Mouse (Mus musculus) intestine, embryonic 14.5 days (tissue): ENCODE data around the gene Cbx1. TPM values are rescaled to one million over a fixed set of nuclear protein-coding genes. Genes with fewer than 3 reads are reported as not detected.
A peak's percentile ranks its signal among the peaks of the same experiment; 100 is the strongest.

Source experiments
- ATAC-seq: fragments of 200-750 bp; cut with Nextera tagmentation; replicated peaks from 2 replicates; pipeline ENCODE4 v1.8.0; 2017; ENCODE audit warnings: low read depth, moderate number of reproducible peaks, moderate TSS enrichment, moderate library complexity; ENCODE audit not compliant: low FRiP score, low TSS enrichment
- DNase-seq: peaks from one replicate; pipeline ENCODE4 v3.0.0-alpha.2; 2018; ENCODE audit warnings: low spot score
- H3K27ac ChIP-seq: fragments of 300-500 bp; sonication (generic); 2 replicates; pipeline ENCODE4 v1.5.1; 2014; ENCODE audit warnings: low read depth, mild to moderate bottlenecking, control low read depth
- H3K27me3 ChIP-seq: fragments of 300-500 bp; sonication (generic); replicated peaks from 2 replicates; pipeline ENCODE4 v1.6.1; 2014; ENCODE audit warnings: low read length, control low read depth; ENCODE audit not compliant: control insufficient read depth, insufficient read depth
- H3K36me3 ChIP-seq: fragments of 300-500 bp; sonication (generic); 2 replicates; pipeline ENCODE4 v1.6.1; 2014; ENCODE audit warnings: low read length, control low read depth; ENCODE audit not compliant: control insufficient read depth, insufficient read depth
- H3K4me1 ChIP-seq: fragments of 300-500 bp; sonication (generic); replicated peaks from 2 replicates; pipeline ENCODE4 v1.6.1; 2014; ENCODE audit warnings: low read length, control low read depth, mixed read lengths; ENCODE audit not compliant: control insufficient read depth, insufficient read depth
- H3K4me2 ChIP-seq: fragments of 300-500 bp; sonication (generic); 2 replicates; pipeline ENCODE4 v1.6.1; 2014; ENCODE audit warnings: low read length
- H3K4me3 ChIP-seq: fragments of 300-500 bp; sonication (generic); 2 replicates; pipeline ENCODE4 v1.5.1; 2014; ENCODE audit warnings: low read depth, low read length, control low read depth, mixed read lengths
- H3K9ac ChIP-seq: fragments of 300-500 bp; sonication (generic); 2 replicates; pipeline ENCODE4 v1.6.1; 2014; ENCODE audit warnings: mild to moderate bottlenecking, low read length
- H3K9me3 ChIP-seq: fragments of 300-500 bp; sonication (generic); 2 replicates; pipeline ENCODE4 v1.6.1; 2016; ENCODE audit warnings: low read length, control low read depth; ENCODE audit not compliant: control insufficient read depth
- WGBS: fragments of 180-500 bp; shearing (Covaris S2); extraction: QIAGEN DNeasy Blood & Tissue Kit; methylation state at CpG from one replicate; pipeline ENCODE4 v1.1.7; 2014; 5-methylcytosine and 5-hydroxymethylcytosine counted together
- polyA plus RNA-seq: library from polyadenylated mRNA; unstranded; fragments of >200 nt; fragmentation: Nextera tagmentation; extraction: Ambion mirVana; gene quantifications from 2 replicates; pipeline ENCODE4 v1.2.1, GENCODE M21; 2014

The Cbx1 gene
- polyA plus RNA-seq, 1 experiment from 2014 or later, result 87.8 TPM

GRCm38 (mm10) chr11:96813920-96814319 is 25.0 kb downstream of the Cbx1 start:
- H3K4me3 ChIP-seq, result no peak overlapping the region
- H3K4me1 ChIP-seq, result no peaks in the 10 kb centered on the region
- DNase-seq (no peak), ATAC-seq (no peak)
- H3K4me2 ChIP-seq, result no peak overlapping the region
- no peak overlapping the region for H3K9ac ChIP-seq
- no peaks in the 10 kb centered on the region for H3K27me3 ChIP-seq
- H3K9me3 ChIP-seq, result no peaks in the 10 kb centered on the region
- H3K36me3 ChIP-seq, result peaks cover 72% of the 10 kb centered on the region
- WGBS, result 88% methylated on average over 5 of the region's 5 CpGs
- H3K27ac ChIP-seq, result no peak overlapping the region

- WGBS, result 75% methylated on average over 2 of the region's 2 CpGs
- peaks cover 72% of the 10 kb centered on the region for H3K36me3 ChIP-seq
- DNase-seq, result no peak
Measured at GRCm38 (mm10) chr11:96814443-96814842, 25.5 kb downstream of the Cbx1 start.

GRCm38 (mm10) chr11:96815895-96816294 is 27.0 kb downstream of the Cbx1 start:
- H3K4me1 ChIP-seq, result no peaks in the 10 kb centered on the region
- no peak for DNase-seq
- no peaks in the 10 kb centered on the region for H3K9me3 ChIP-seq
- H3K27me3 ChIP-seq, result no peaks in the 10 kb centered on the region
- H3K9ac ChIP-seq, result no peak overlapping the region
- ATAC-seq, result no peak
- peaks cover 74% of the 10 kb centered on the region for H3K36me3 ChIP-seq
- 98% methylated on average over 2 of the region's 2 CpGs for WGBS
- no peak overlapping the region for H3K4me3 ChIP-seq
- H3K27ac ChIP-seq, result no peak overlapping the region
- H3K4me2 ChIP-seq, result no peak overlapping the region

More at GRCm38 (mm10) chr11:96814443-96814842, 25.5 kb downstream of the Cbx1 start:
- Histone ChIP-seq H3K4me3 (no peak overlapping the region), H3K9ac (no peak overlapping the region), H3K4me1 (no peaks in the 10 kb centered on the region), H3K4me2 (no peak overlapping the region), H3K9me3 (no peaks in the 10 kb centered on the region), H3K27me3 (no peaks in the 10 kb centered on the region), H3K27ac (no peak overlapping the region)
- ATAC-seq, result no peak

- Histone ChIP-seq H3K9me3 (no peaks in the 10 kb centered on the region), H3K4me1 (no peaks in the 10 kb centered on the region), H3K27me3 (no peaks in the 10 kb centered on the region), H3K36me3 (peaks cover 74% of the 10 kb centered on the region), H3K4me3 (no peak overlapping the region), H3K9ac (no peak overlapping the region), H3K27ac (no peak overlapping the region), H3K4me2 (no peak overlapping the region)
- DNase-seq (no peak), ATAC-seq (no peak)
- WGBS, result 94% methylated on average over 1 of the region's 1 CpGs
Measured at GRCm38 (mm10) chr11:96816494-96816893, 27.6 kb downstream of the Cbx1 start.

- H3K4me1 ChIP-seq, result no peaks in the 10 kb centered on the region
- H3K9me3 ChIP-seq, result no peaks in the 10 kb centered on the region
- no peak overlapping the region for H3K9ac ChIP-seq
- no peak overlapping the region for H3K27ac ChIP-seq
- no peak overlapping the region for H3K4me2 ChIP-seq
- no peaks in the 10 kb centered on the region for H3K27me3 ChIP-seq
- no peak overlapping the region for H3K4me3 ChIP-seq
- ATAC-seq (no peak), DNase-seq (no peak)
- H3K36me3 ChIP-seq, result peaks cover 75% of the 10 kb centered on the region
- WGBS, result 85% methylated on average over 5 of the region's 5 CpGs
Measured at GRCm38 (mm10) chr11:96816979-96817378, 28.1 kb downstream of the Cbx1 start.

GRCm38 (mm10) chr11:96818128-96818710 is 29.3 kb downstream of the Cbx1 start:
- Histone ChIP-seq H3K9ac (no peak overlapping the region), H3K9me3 (no peaks in the 10 kb centered on the region), H3K36me3 (peaks cover 74% of the 10 kb centered on the region), H3K4me3 (no peak overlapping the region), H3K27ac (no peak overlapping the region), H3K27me3 (no peaks in the 10 kb centered on the region), H3K4me2 (no peak overlapping the region), H3K4me1 (peaks cover 5% of the 10 kb centered on the region)
- ATAC-seq, result no peak
- no peak for DNase-seq
- WGBS, result 88% methylated on average over 8 of the region's 8 CpGs

GRCm38 (mm10) chr11:96821956-96822355 is 33.0 kb downstream of the Cbx1 start:
- H3K27me3 ChIP-seq, result no peaks in the 10 kb centered on the region
- H3K9ac ChIP-seq, result no peak overlapping the region
- ATAC-seq (no peak), DNase-seq (no peak)
- peaks cover 70% of the 10 kb centered on the region for H3K36me3 ChIP-seq
- WGBS, result 89% methylated on average over 10 of the region's 10 CpGs
- no peak overlapping the region for H3K27ac ChIP-seq
- no peak overlapping the region for H3K4me3 ChIP-seq
- no peak overlapping the region for H3K4me2 ChIP-seq
- no peaks in the 10 kb centered on the region for H3K9me3 ChIP-seq
- peaks cover 39% of the 10 kb centered on the region for H3K4me1 ChIP-seq

GRCm38 (mm10) chr11:96822675-96823470 is 33.9 kb downstream of the Cbx1 start:
- Histone ChIP-seq H3K9ac (no peak overlapping the region), H3K27ac (peak overlapping the region; percentile 36; the same call in 1 of the 2 replicates), H3K27me3 (no peaks in the 10 kb centered on the region), H3K4me2 (peak overlapping the region; percentile 86), H3K4me1 (peaks cover 48% of the 10 kb centered on the region), H3K36me3 (peaks cover 70% of the 10 kb centered on the region), H3K9me3 (no peaks in the 10 kb centered on the region), H3K4me3 (peak overlapping the region; percentile 45)
- WGBS, result 36% methylated on average over 4 of the region's 4 CpGs
- no peak for DNase-seq
- no peak for ATAC-seq
